Mouse (Mus musculus) megakaryocyte-erythroid progenitor cell, adult 5-6 weeks (primary cell): ENCODE results near the gene Snrpa. TPM values are rescaled to one million over a fixed set of nuclear protein-coding genes. Genes with fewer than 3 reads are reported as not detected.
"Not testable (repeated sequence)": the region's sequence is repeated elsewhere in the genome, so short reads cannot be mapped to it uniquely, and the experiment has no call there.

Experiments
- ATAC-seq: replicated peaks from 2 replicates; pipeline ENCODE4 v1.8.0; 2016; ENCODE audit warnings: mild to moderate bottlenecking, inconsistent platforms; ENCODE audit not compliant: severe bottlenecking, poor library complexity, low FRiP score, low TSS enrichment
- total RNA-seq, 2 experiments: library from RNA; stranded (forward) in 1 of 2; stranded (reverse) in 1 of 2; fragments of 200-1000, 215-1000 nt in 1 of 2; fragments of >200 nt in 1 of 2; fragmentation: Nextera tagmentation in 1 of 2; gene quantifications; 2 replicates each; pipeline ENCODE4 v1.2.3; 2014 to 2017

Snrpa gene
- 297 and 325 TPM in 2 replicates for total RNA-seq (2014; fragmentation: Nextera tagmentation)
- total RNA-seq (2017): 90.7 and 109 TPM in 2 replicates

DNA sequence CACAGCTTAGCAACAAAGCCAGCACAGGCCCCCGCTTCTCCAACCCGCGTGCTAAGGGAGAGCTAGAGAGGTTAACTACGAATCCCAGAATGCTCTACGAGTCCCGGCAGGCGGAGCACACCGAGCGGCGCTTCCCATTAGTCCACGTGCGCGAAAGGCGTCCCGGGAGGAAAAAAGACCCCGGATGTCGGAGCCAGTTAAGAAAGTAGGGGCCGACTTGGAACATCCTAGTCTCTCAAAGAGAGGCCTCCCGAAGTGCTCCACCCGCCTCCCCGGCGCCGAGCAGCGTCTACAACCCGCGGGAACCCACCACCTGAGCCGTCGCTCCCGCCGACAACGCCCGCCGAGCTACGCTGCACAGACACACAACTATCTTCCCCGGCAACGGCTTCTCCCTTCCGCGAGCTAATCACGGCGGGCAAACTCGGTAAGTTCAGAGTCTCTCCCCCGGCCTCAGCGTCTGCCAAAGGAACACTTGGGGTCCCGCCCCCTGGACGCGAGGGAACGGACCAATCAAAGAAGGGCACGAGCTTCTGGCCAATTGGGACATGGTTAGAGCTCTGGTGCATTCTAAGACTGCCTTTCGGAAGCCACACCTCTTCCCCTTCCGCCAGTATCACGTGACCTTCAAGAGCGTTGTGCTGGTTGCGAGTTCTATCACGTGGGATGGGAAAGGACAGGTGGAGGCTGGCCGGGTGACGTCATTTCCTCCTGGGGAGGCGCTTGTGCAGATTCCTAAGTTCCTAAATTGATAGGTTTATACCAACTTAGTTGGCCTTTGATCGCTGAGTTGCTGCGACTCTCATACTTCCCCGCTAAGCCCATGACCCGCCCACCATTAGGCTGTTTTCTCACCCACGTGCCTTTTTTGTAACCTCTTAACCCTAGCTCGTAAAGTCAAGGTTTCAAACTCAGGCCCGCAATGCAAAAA, at the start of gene Snrpa, which contains the start of gene BC024978:
Gene Snrpa, minus strand, starts transcription at position 591 of the 931 bp plus-strand sequence.
Gene BC024978, plus strand, starts transcription at position 101 of the 931 bp plus-strand sequence.
- ATAC-seq: peak; percentile 96

DNA sequence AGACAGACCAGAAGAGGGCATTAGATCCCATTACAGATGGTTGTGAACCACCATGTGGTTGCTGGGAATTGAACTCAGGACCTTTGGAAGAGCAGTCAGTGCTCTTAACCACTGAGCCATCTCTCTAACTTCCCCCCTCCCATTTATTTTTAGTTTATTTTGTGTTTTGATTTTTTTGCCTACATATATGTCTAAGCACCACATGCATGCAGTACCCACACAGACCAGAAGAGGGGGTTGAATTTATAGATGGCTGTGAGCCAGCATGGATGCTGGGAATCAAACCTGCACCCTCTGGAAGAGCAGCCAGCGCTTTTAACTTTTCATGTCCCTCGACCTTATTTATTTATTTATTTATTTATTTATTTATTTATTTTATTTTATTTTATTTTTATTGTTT, 48.0 kb upstream of the Snrpa start:
- not testable (repeated sequence) for ATAC-seq

DNA sequence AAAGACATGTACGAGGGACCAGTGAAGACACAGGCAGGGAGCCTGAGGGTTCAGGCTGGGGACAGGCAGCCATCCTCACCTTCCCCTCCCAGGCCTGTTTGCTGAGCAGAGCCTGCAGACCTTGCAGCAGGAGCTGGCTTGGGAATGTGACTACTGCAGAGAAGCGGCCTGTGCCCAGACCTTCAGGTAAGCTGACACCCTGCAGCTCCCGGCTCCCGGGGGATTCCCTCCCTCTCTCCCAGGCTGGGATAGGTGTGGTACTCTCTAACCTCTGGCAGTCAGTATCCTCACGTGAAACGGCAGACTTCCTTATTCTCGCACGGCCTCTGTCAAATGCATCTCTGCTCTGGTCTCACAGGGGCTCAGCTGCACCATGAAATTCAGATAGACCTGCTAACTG, 47.1 kb upstream of the Snrpa start:
- no peak for ATAC-seq

- no peak for ATAC-seq
These were observed 42.5 kb upstream of the Snrpa start for GRCm38 (mm10) chr7:27238568-27238967.

DNA sequence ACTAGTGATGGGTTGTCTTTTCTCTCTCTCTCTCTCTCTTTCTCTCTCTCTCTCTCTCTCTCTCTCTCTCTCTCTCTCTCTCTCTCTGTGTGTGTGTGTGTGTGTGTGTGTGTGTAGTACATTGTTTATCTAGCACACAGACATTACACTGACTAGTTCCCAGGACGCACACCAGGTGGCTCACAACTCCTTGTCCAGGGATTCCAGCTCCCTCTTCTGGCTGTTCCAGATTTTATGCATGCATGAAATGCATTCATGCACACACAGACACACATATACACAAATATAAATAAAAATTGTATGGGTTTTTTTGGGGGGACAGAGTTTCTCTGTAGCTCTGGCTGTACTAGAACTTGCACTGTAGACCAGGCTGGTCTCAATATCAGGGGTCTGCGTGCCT, 41.5 kb upstream of the Snrpa start:
- ATAC-seq: no peak

DNA sequence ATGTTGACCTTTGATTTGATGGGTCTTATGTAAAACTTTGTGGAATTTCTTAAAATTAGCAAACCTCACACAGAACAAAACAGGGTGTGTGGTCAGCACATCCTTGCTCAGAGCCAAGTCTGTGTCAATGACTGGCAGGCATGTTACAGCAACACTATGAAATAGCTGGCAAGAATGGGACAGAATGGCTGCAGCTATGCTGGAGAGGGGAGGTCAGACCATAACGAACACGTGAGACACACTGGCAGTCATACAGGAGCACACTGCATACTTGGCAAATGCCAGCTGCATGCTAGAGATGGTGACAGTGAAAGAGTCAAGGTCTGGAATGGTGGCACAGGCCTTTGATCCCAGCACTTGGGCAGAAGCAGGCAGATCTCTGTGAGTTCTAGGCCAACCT, 39.7 kb upstream of the Snrpa start:
- no peak for ATAC-seq

- ATAC-seq: no peak
These were observed 37.2 kb upstream of the Snrpa start for GRCm38 (mm10) chr7:27233300-27233699.

- ATAC-seq: peak; percentile 93
These were observed 36.8 kb upstream of the Snrpa start, which contains the start of gene Coq8b for GRCm38 (mm10) chr7:27232781-27233281. Gene Coq8b (plus strand): TSS chr7:27233023.

DNA sequence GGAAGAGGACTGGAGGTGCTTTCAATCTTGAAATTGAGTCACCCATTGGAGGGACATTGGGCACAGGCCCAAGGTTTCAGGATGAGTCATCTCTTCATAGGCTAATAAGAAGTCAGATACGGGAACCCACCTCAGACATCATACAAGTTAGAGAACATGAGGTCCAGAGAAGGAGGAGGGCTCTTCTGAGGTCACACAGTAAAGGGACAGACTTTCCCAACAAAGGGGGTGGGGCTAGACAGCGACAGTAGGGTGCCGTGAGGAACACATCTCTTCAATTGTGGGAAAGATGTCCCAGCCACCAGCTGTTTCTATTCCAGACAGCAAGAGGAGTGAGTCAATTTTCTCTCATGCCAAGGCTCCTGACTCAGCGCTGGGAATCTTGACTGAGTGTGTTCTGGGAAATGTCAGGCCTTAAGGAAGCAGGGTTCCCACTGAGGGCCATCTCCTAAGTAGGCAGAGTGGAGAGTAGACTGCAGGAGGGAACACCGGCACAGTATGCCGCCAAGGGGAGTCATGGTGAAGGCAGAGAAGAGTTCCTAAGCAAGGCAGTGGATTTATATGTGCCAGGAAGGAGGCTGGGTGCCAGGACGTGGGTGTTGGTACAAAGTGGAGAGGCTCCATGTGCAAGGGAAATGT, 35.7 kb upstream of the Snrpa start:
- no peak for ATAC-seq

DNA sequence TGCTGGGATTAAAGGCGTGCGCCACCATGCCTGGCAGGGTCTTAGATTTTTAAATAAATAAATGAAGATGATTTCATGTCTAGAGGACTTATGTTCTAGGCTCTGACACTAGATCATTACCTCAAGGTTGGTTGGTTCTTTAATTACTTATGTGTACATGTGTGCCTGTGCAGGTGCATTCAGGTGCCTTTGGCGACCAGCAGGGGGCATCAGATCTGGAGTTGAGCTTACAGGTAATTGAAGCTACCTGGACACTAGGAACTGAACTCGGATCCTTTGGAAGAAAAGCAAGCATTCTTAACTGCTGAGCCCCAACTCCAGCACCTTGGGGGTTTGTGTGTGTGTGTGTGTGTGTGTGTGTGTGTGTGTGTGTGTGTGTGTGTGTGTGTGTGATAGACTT, 34.7 kb upstream of the Snrpa start:
- ATAC-seq: no peak

GRCm38 (mm10) chr7:27228865-27229264, 32.8 kb upstream of the Snrpa start:
- 0 out of 2 replicates have a peak, but pooled peaks have one; percentile 4 for ATAC-seq

DNA sequence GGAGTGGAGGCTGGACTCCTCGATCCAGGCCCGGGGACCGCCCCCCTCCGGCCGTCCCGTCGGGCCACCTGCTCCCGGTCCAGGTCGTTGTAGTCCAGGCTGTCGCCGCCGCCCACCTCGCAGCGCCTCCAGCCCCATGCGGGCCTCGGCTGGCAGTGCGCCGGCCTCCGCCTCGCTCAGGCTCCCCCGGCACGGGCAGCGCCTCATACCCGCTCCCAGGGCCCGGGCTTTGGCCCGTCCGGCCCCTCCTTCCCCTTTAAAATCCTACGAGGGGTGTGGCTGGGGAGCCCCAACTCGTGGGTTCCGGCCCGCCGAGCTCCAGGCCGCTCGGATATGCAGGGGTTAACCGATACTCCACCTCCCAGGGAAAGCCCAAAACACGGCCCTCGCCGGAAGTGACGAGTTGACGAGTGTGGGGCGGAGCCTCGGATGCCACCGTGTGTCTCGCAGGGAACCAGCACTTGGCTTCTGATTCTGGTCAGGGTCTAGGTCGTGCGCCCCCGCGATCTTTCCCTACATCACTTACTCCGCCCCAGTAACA, 32.3 kb upstream of the Snrpa start, which contains the start of gene Itpkc:
Gene Itpkc, minus strand, starts transcription at position 381 of the 541 bp plus-strand sequence.
- peak; percentile 82 for ATAC-seq

GRCm38 (mm10) chr7:27227676-27228075, 31.6 kb upstream of the Snrpa start:
- 0 out of 2 replicates have a peak, but pooled peaks have one; percentile 8 for ATAC-seq

DNA sequence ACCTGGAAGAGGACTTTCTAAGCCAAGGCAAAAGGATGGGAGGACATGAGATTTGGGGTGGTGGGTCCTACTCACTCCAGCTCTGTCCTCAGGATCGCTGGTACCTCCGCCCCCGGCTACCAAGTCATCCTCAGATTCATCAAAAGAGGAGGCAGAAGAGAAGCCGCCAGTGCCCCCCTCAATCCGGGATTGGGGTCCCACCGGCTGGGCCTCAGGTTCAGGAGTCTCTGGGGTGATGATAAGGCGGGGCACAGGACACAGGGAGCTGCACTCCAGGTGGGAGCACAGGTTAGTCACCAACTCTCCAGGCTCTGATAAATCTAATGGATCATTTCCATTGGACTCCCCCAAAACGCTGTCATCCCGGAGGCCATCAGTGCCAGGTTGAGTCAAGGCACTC, 31.2 kb upstream of the Snrpa start:
- no peak for ATAC-seq

DNA sequence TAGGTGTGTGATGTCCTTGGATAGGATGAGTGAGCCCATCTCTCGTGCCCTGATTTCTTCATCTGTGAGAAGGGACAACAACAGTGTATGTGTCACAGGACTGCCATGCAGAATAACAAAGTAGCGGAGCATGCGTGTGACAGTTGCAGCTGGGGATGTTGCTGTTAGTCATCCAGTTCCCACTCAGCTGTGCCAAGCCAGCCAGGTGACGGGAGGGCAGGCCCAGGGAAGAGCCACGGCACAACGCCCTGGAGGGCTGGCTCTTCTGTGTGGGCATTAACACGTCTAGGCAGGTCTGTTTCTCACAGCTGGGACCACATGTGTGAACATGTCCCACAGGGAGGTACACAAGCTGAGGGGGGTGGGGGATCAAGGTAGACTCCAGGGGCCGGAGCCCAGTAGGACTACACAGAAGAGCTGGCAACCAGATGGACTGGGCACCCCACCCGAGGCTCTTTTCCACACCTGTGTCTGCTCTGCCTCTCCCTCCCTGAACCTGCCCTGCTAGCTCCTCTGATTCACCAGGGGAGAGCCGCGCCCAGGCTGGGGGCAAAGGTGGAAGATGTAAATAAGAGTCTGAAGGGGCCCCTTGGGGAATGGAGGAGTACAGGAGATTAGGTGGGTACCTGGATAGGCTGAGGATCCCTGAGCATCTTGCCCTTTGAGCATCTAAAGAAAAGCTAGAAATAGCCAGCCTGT, 29.0 kb upstream of the Snrpa start:
- no peak for ATAC-seq

- no peak for ATAC-seq
These were observed 26.5 kb upstream of the Snrpa start for GRCm38 (mm10) chr7:27222538-27222937.

GRCm38 (mm10) chr7:27221939-27222338, 25.9 kb upstream of the Snrpa start:
- no peak for ATAC-seq

GRCm38 (mm10) chr7:27219937-27220336, 23.9 kb upstream of the Snrpa start:
- no peak for ATAC-seq

GRCm38 (mm10) chr7:27218586-27218985, 22.5 kb upstream of the Snrpa start:
- ATAC-seq: no peak
